Mouse (Mus musculus) heart, embryonic 12.5 days (tissue): ENCODE data around the gene Ccr9. TPM values are rescaled to one million over a fixed set of nuclear protein-coding genes. Genes with fewer than 3 reads are reported as not detected.
A peak's percentile ranks its signal among the peaks of the same experiment; 100 is the strongest.

ENCODE experiments used
- ATAC-seq: fragments of 200-750 bp; cut with Nextera tagmentation; 2 replicates; pipeline ENCODE4 v1.8.0; 2017; ENCODE audit warnings: moderate TSS enrichment, moderate library complexity; ENCODE audit not compliant: insufficient number of reproducible peaks, low FRiP score
- H3K27ac ChIP-seq: fragments of 300-500 bp; sonication (generic); 2 replicates; pipeline ENCODE4 v1.5.1; 2016; ENCODE audit warnings: mild to moderate bottlenecking, moderate library complexity; ENCODE audit not compliant: poor library complexity, severe bottlenecking
- H3K27me3 ChIP-seq: fragments of 300-500 bp; sonication (generic); replicated peaks from 2 replicates; pipeline ENCODE4 v1.6.1; 2016; ENCODE audit warnings: mild to moderate bottlenecking, moderate library complexity
- H3K36me3 ChIP-seq: fragments of 300-500 bp; sonication (generic); 2 replicates; pipeline ENCODE4 v1.6.1; 2016; ENCODE audit warnings: mild to moderate bottlenecking, moderate library complexity
- H3K4me1 ChIP-seq: fragments of 300-500 bp; sonication (generic); replicated peaks from 2 replicates; pipeline ENCODE4 v1.6.1; 2016; ENCODE audit warnings: mild to moderate bottlenecking
- H3K4me2 ChIP-seq: fragments of 300-500 bp; sonication (generic); 2 replicates; pipeline ENCODE4 v1.6.1; 2016; ENCODE audit warnings: mild to moderate bottlenecking, moderate library complexity
- H3K4me3 ChIP-seq: fragments of 300-500 bp; sonication (generic); 2 replicates; pipeline ENCODE4 v1.5.1; 2016; ENCODE audit warnings: mild to moderate bottlenecking
- H3K9ac ChIP-seq: fragments of 300-500 bp; sonication (generic); 2 replicates; pipeline ENCODE4 v1.6.1; 2016; ENCODE audit warnings: mild to moderate bottlenecking, moderate library complexity
- H3K9me3 ChIP-seq: fragments of 300-500 bp; sonication (generic); replicated peaks from 2 replicates; pipeline ENCODE4 v1.6.1; 2016; ENCODE audit warnings: mild to moderate bottlenecking, moderate library complexity
- WGBS: fragments of 180-500 bp; shearing (Covaris S2); methylation state at CpG from one replicate; pipeline ENCODE4 v1.1.7; 2016; 5-methylcytosine and 5-hydroxymethylcytosine counted together
- polyA plus RNA-seq: library from polyadenylated mRNA; unstranded; fragments of >200 nt; fragmentation: Nextera tagmentation; extraction: Ambion mirVana; gene quantifications from 2 replicates; pipeline ENCODE4 v1.2.1, GENCODE M21; 2016

The Ccr9 gene
- polyA plus RNA-seq, result 0.05 and 0.11 TPM in 2 replicates

GRCm38 (mm10) chr9:123678327-123679105 lies at the start of gene Ccr9, which contains the start of gene Slc6a20a:
TSS of gene Ccr9 (plus strand) at chr9:123678439.
TSS of gene Slc6a20a (minus strand) at chr9:123678885.
- H3K4me3 ChIP-seq, result peak within 1 kb of the TSS; percentile 42

GRCm38 (mm10) chr9:123631666-123632065 lies 46.6 kb upstream of the Ccr9 start:
- Histone ChIP-seq H3K27me3 (no peaks in the 10 kb centered on the region), H3K4me3 (no peak overlapping the region), H3K9me3 (no peaks in the 10 kb centered on the region), H3K4me2 (no peak overlapping the region), H3K4me1 (no peaks in the 10 kb centered on the region), H3K27ac (no peak overlapping the region), H3K9ac (no peak overlapping the region), H3K36me3 (no peaks in the 10 kb centered on the region)
- 84% methylated on average over 3 of the region's 3 CpGs for WGBS
- no peak for ATAC-seq

More at GRCm38 (mm10) chr9:123678327-123679105, at the start of gene Ccr9, which contains the start of gene Slc6a20a:
- 1% methylated on average over 73 of the region's 73 CpGs for WGBS
- H3K27ac ChIP-seq, result no peak within 1 kb of the TSS
- ATAC-seq, result peak; percentile 33; the same call in 1 of the 2 replicates
- H3K4me2 ChIP-seq, result peak within 1 kb of the TSS; percentile 75
- H3K36me3 ChIP-seq, result no peaks in the 10 kb centered on the region
- peaks cover 8% of the 10 kb centered on the region for H3K4me1 ChIP-seq
- peaks cover 86% of the 10 kb centered on the region for H3K27me3 ChIP-seq
- H3K9ac ChIP-seq, result peak within 1 kb of the TSS; percentile 40
- no peaks in the 10 kb centered on the region for H3K9me3 ChIP-seq

GRCm38 (mm10) chr9:123632281-123632680 lies 46.0 kb upstream of the Ccr9 start, which contains the start of gene Slc6a20b:
TSS of gene Slc6a20b (minus strand) at chr9:123632565.
- 77% methylated on average over 6 of the region's 6 CpGs for WGBS
- ATAC-seq, result no peak

GRCm38 (mm10) chr9:123632993-123633392 lies 45.2 kb upstream of the Ccr9 start:
- H3K27me3 ChIP-seq, result peaks cover under 1% of the 10 kb centered on the region; the same call in 1 of the 2 replicates
- H3K36me3 ChIP-seq, result no peaks in the 10 kb centered on the region
- WGBS, result 67% methylated on average over 3 of the region's 3 CpGs
- no peak overlapping the region for H3K4me3 ChIP-seq
- H3K9ac ChIP-seq, result no peak overlapping the region
- ATAC-seq, result no peak
- H3K4me2 ChIP-seq, result no peak overlapping the region
- no peaks in the 10 kb centered on the region for H3K9me3 ChIP-seq
- H3K4me1 ChIP-seq, result no peaks in the 10 kb centered on the region
- no peak overlapping the region for H3K27ac ChIP-seq

More at GRCm38 (mm10) chr9:123632281-123632680, 46.0 kb upstream of the Ccr9 start, which contains the start of gene Slc6a20b:
- H3K27me3 ChIP-seq, result no peaks in the 10 kb centered on the region
- H3K4me3 ChIP-seq, result no peak within 1 kb of the TSS
- no peak within 1 kb of the TSS for H3K9ac ChIP-seq
- H3K36me3 ChIP-seq, result no peaks in the 10 kb centered on the region
- no peaks in the 10 kb centered on the region for H3K9me3 ChIP-seq
- no peaks in the 10 kb centered on the region for H3K4me1 ChIP-seq
- no peak within 1 kb of the TSS for H3K4me2 ChIP-seq
- no peak within 1 kb of the TSS for H3K27ac ChIP-seq

GRCm38 (mm10) chr9:123636771-123637170 lies 41.5 kb upstream of the Ccr9 start:
- WGBS, result 58% methylated on average over 5 of the region's 5 CpGs
- peaks cover 9% of the 10 kb centered on the region for H3K27me3 ChIP-seq
- H3K4me3 ChIP-seq, result no peak overlapping the region
- H3K9me3 ChIP-seq, result no peaks in the 10 kb centered on the region
- no peaks in the 10 kb centered on the region for H3K36me3 ChIP-seq
- no peak overlapping the region for H3K9ac ChIP-seq
- H3K4me1 ChIP-seq, result peaks cover 5% of the 10 kb centered on the region
- no peak overlapping the region for H3K4me2 ChIP-seq
- H3K27ac ChIP-seq, result no peak overlapping the region
- ATAC-seq, result no peak

- H3K9ac ChIP-seq, result no peak overlapping the region
- no peaks in the 10 kb centered on the region for H3K36me3 ChIP-seq
- no peaks in the 10 kb centered on the region for H3K9me3 ChIP-seq
- ATAC-seq, result no peak
- no peak overlapping the region for H3K4me3 ChIP-seq
- H3K4me1 ChIP-seq, result peaks cover 5% of the 10 kb centered on the region
- peaks cover 9% of the 10 kb centered on the region for H3K27me3 ChIP-seq
- no peak overlapping the region for H3K27ac ChIP-seq
- no peak overlapping the region for H3K4me2 ChIP-seq
These were observed 40.0 kb upstream of the Ccr9 start for GRCm38 (mm10) chr9:123638231-123638630.

- Histone ChIP-seq H3K4me2 (no peak overlapping the region), H3K27me3 (peaks cover 13% of the 10 kb centered on the region), H3K4me1 (peaks cover 5% of the 10 kb centered on the region), H3K9me3 (0 out of 2 replicates have a peak, but pooled peaks cover 3% of the 10 kb centered on the region), H3K36me3 (no peaks in the 10 kb centered on the region), H3K27ac (no peak overlapping the region), H3K9ac (no peak overlapping the region), H3K4me3 (no peak overlapping the region)
- no peak for ATAC-seq
- WGBS, result 57% methylated on average over 1 of the region's 1 CpGs
These were observed 39.6 kb upstream of the Ccr9 start for GRCm38 (mm10) chr9:123638668-123639089.

- Histone ChIP-seq H3K4me3 (no peak overlapping the region), H3K27me3 (peaks cover 17% of the 10 kb centered on the region), H3K36me3 (no peaks in the 10 kb centered on the region), H3K27ac (no peak overlapping the region), H3K9me3 (0 out of 2 replicates have a peak, but pooled peaks cover 3% of the 10 kb centered on the region), H3K9ac (no peak overlapping the region), H3K4me1 (peaks cover 5% of the 10 kb centered on the region), H3K4me2 (no peak overlapping the region)
- no peak for ATAC-seq
- WGBS, result 74% methylated on average over 1 of the region's 1 CpGs
These were observed 38.1 kb upstream of the Ccr9 start for GRCm38 (mm10) chr9:123640106-123640505.

GRCm38 (mm10) chr9:123649785-123650511 lies 28.3 kb upstream of the Ccr9 start:
- WGBS, result 69% methylated on average over 2 of the region's 2 CpGs
- no peak overlapping the region for H3K4me2 ChIP-seq
- no peaks in the 10 kb centered on the region for H3K36me3 ChIP-seq
- ATAC-seq, result no peak
- no peaks in the 10 kb centered on the region for H3K4me1 ChIP-seq
- no peak overlapping the region for H3K27ac ChIP-seq
- H3K4me3 ChIP-seq, result no peak overlapping the region
- H3K27me3 ChIP-seq, result 0 out of 2 replicates have a peak, but pooled peaks cover 6% of the 10 kb centered on the region
- no peaks in the 10 kb centered on the region for H3K9me3 ChIP-seq
- H3K9ac ChIP-seq, result no peak overlapping the region

GRCm38 (mm10) chr9:123651369-123651768 lies 26.9 kb upstream of the Ccr9 start:
- Histone ChIP-seq H3K4me1 (no peaks in the 10 kb centered on the region), H3K4me3 (no peak overlapping the region), H3K36me3 (no peaks in the 10 kb centered on the region), H3K27me3 (0 out of 2 replicates have a peak, but pooled peaks cover 12% of the 10 kb centered on the region), H3K9me3 (no peaks in the 10 kb centered on the region), H3K27ac (no peak overlapping the region), H3K9ac (no peak overlapping the region), H3K4me2 (no peak overlapping the region)
- WGBS, result 43% methylated on average over 4 of the region's 4 CpGs
- ATAC-seq, result no peak

- Histone ChIP-seq H3K4me1 (no peaks in the 10 kb centered on the region), H3K4me3 (no peak overlapping the region)
- 65% methylated on average over 3 of the region's 3 CpGs for WGBS
These were observed 20.8 kb upstream of the Ccr9 start for GRCm38 (mm10) chr9:123657457-123657856.

More at GRCm38 (mm10) chr9:123657457-123657856, 20.8 kb upstream of the Ccr9 start:
- no peaks in the 10 kb centered on the region for H3K9me3 ChIP-seq
- no peak for ATAC-seq
- H3K27me3 ChIP-seq, result 0 out of 2 replicates have a peak, but pooled peaks cover 6% of the 10 kb centered on the region
- no peaks in the 10 kb centered on the region for H3K36me3 ChIP-seq
- no peak overlapping the region for H3K4me2 ChIP-seq
- H3K27ac ChIP-seq, result no peak overlapping the region
- no peak overlapping the region for H3K9ac ChIP-seq
